Mouse (Mus musculus) lung, postnatal 0 days (tissue): ENCODE data around the gene Dph5.

Source experiments
- CTCF ChIP-seq: IDR thresholded peaks from 2 replicates; pipeline ENCODE4 v1.5.1; 2016; ENCODE audit warnings: antibody characterized with exemption, mild to moderate bottlenecking
- EP300 ChIP-seq: IDR thresholded peaks from 2 replicates; pipeline ENCODE4 v1.6.1; 2016; ENCODE audit warnings: antibody characterized with exemption, mild to moderate bottlenecking, control low read depth

- no peak for TF ChIP-seq EP300
- no peak for TF ChIP-seq CTCF
Measured at GRCm38 (mm10) chr3:115877133-115877532, 10.5 kb upstream of the Dph5 start.
